Mouse (Mus musculus) CD4-positive naive resting alpha-beta T cell, adult 76 days (primary cell): ENCODE measurements around the gene Tm9sf2. TPM values are rescaled to one million over a fixed set of nuclear protein-coding genes. Genes with fewer than 3 reads are reported as not detected.

Source experiments
- total RNA-seq: library from RNA; stranded (reverse); gene quantifications from one replicate; pipeline ENCODE4 v1.2.4, GENCODE M21; 2023

Gene Tm9sf2
- total RNA-seq = 80.5 TPM

DNA sequence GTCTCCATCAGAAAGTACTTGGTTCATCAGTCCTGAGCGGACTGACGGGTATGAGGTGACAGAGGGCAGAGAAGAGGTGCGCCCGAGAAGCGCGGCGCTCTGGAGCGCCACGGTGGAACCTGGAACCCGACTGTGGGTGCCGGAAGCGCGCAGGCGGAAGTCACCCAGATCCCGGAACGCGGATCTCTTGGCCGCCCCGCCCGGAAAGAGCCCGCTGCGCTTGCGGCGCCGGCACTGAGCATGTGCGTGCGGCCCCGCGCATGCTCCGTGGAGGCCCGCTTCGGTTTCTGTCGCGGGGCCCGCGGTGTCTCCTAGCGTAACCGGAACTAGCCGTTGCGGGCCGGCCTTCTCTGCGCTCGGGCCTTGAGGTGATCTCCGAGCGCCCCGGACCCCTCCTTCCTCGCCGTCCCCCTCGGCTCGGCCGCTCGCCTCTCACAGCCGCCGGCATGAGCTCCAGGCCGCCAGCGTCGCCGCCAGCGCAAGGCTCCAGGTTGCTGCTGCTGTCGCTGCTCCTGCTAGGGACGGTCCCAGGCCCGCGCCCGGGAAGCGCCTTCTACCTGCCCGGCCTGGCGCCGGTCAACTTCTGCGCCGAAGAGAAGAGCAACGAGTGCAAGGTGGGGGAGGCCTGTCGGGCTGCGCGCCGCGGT lies at the start of gene Tm9sf2:
TSS of gene Tm9sf2 (plus strand) at position 217 of the 647 bp plus-strand sequence.

DNA sequence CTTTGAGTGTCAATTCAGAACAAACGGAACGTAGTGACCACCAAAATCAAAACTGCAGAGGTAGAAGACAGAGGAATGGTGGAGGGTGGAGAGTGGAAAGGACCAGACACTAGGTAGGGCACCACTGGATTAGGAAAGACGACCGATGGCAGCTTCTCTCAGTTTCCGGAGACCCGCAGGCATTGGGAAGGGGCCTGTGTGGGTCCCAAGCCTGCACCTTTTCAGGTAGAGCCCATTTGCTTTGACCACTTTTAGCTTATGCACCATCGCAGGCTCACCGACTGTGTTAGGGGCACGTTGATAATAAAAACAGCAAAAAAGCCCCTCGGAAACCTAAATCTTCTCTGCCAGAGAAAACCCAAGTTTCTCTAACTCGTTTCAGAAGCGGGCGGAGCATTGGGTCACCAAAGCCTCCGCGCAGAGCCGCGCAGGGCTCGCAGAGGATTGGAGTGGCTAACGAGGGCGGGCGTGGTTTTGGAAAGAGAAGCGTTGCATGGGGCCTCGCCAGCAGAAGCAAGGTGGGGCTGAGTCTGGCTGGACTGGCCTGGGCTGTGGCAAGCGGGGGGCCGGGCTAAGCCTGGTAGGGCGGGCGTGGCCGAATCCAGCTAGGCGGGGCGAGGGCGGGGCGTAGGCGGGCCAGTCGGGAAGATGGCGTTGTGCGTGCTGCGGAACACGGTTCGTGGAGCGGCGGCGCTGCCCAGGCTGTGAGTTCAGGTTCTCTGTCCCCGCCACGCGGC lies 74.4 kb downstream of the Tm9sf2 start, which contains the start of gene Clybl:
TSS of gene Clybl (plus strand) at position 627 of the 737 bp plus-strand sequence.

Other genes with a start within 250 kb of the Tm9sf2 start
- 101 TPM for gene Ubac2, start 228.4 kb upstream of the Tm9sf2 start, total RNA-seq
- 117 TPM for gene Gpr18, start 191.3 kb upstream of the Tm9sf2 start, total RNA-seq
- 278 TPM for gene Gpr183, start 141.8 kb upstream of the Tm9sf2 start, total RNA-seq
- 4.3 TPM for gene Timm8a2, start 72.4 kb upstream of the Tm9sf2 start, total RNA-seq
- gene Clybl, start 74.7 kb downstream of the Tm9sf2 start, total RNA-seq = 12.3 TPM